Mouse (Mus musculus): Measurements from ENCODE around the gene Trim37.

Gene Trim37

DNA sequence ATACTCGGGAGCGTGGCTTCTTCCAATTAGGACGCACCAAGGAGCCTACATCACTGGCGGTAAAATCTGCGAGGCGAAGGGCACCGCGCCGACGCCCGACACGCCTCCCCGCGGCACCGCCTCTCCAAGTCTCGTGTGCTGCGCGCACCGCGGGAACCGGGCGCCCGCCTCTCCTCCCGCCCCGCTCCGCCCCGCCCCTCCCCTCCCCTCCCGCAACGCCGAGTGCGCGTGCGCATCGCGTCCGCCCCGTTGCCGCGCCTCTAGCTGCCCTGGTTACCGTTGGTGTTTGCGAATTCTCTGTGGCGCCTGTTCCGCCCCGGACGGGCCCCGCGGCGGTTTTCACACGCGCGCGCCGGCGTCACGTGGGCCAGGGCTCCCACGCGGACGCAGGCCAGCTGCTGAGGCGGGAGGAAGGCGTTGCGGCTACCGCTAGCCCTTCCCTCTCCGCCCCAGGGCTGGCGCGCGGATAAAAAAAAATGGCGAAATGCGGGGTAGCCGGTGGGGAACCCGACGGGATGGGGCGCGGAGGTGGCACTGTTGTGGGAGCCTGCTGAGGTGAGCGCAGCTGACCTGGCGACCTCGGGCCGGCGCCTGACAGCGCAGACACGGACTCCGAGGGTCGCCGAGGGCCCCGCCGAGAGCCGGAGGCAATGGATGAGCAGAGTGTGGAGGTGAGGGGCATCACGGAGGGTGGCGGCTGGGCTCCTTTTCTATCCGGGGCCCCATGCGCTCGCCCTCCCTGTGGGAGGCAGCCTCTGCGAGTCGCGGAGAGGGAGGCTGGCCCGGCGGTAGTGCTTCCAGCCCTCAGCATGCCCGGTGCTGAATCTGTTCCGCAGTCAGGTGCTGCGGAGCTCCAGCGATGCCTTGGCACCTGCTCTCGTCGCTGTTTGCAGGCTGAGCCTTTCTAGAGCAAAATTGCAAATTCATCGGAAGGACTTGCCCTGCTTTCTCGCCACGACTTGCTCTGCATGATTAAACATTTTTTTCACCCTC, at the start of gene Trim37:
Gene Trim37, plus strand, starts transcription at position 254 of the 993 bp plus-strand sequence.
- DNase-seq (ENCODE audit: low read depth, low spot score) = peak; percentile 89

DNA sequence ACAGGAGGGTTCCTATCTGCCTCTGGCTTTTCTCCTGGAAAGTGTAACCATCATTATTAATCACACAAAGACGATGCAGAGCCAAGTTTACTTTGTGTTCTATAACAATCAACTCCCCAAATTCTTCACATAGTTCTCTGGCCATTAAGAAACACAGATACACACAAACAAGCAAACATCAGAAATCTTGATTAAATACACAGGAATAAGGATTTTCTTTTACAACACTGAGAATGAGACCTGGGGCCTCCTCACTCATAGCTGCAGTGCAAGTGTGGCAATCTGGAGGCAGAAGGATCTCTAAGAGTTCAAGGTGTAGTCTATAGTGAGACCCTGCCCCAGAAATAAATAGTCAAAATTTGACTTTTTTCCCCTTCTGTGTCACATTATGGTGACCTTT, 43.2 kb upstream of the Trim37 start:
- DNase-seq (ENCODE audit: low read depth, low spot score) = no peak

DNA sequence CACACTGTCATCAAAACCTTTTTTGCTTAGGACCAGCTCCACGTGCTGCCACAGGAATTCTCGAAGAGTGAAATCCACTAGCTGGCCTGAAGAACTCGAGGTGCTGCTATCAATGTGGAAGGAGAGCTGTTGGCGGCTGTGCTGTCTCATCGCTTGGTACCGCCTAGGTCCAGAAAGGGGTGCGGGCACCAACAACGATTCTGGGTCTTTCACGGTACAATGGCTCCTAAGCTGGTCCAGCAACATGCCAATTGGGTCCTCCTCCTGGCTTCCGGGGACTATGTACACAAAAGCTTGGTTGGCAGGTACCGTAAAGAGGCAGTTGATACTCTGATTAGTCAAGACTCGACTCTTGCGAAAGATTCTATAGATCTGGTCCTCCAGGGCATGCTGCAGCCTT, 41.4 kb upstream of the Trim37 start:
- DNase-seq (ENCODE audit: low read depth, low spot score) = no peak

DNA sequence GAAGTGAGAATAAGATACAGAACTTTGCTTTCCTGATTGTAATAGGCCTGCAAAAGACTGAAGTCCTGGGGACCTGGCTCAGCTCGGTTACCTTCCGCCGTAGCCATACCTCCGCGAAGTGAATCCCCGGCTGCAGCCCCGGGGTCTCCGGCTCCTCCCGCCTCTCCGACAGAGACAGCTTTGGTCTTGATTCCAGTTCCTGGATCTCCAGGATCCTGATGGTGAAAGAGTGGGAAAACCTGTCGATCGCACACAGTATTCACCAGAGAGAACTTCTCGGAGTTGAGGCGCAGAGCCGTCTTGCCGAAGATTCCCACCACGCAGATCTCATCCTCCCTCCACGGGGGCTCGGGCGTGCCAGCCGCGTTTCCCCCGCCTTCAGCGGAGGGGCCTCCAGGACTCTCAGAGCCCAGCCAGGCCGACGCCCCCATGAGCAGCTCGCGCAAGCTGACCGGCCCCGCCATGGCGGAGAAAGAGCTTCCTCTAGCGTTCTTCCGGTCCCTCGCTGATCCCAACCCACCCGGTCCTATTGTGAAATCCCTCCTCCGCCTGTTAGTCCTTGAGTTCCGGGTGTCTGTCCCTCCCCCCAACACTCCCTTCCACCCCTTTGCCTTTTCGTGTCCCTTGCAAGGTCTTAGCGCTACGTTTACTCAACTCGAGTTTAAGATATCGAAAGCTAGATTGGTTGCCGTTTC, 40.4 kb upstream of the Trim37 start, which contains the start of gene Smg8:
Gene Smg8, minus strand, starts transcription at position 485 of the 695 bp plus-strand sequence.
- peak; percentile 82 for DNase-seq (ENCODE audit: low read depth, low spot score)

DNA sequence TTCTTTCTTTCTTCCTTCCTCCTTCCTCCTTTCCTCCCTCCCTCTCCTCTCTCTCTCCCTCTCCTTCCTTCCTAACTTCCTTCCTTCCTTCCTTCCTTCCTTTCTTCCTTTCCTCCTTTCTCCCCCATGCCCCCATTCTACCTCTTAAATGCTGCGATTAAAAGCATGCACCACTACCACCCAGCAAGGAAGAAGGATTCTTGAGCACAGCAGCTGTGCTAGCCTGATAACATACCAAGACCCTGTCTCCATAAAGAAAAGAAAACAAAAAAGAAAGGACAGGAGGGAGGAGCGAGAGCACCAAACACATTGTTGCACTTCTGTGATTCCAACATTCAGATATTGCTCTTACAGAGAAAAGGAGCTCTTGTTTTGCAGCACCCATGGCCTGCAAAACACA, 39.7 kb upstream of the Trim37 start:
- no peak for DNase-seq (ENCODE audit: low read depth, low spot score)

DNA sequence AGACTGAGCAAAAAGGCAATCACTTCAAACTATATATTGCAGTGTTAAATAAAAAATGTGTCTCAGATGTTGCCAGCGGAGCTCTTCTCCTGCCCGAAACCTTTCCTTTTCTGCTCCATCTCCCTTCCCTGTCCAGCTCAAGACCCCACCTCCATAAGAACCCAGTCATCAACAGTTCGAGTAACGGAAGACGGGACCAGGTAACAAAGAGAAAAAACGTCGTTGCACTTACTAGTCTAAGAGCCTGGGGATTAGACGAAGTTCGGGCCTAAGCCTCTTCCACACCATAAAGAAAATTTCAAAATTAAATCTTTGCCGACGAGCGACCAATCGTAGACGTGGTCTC, 18.5 kb upstream of the Trim37 start, which contains the start of gene Prr11:
Gene Prr11, minus strand, starts transcription at position 300 of the 346 bp plus-strand sequence.
- DNase-seq (ENCODE audit: low read depth, low spot score) = no peak

DNA sequence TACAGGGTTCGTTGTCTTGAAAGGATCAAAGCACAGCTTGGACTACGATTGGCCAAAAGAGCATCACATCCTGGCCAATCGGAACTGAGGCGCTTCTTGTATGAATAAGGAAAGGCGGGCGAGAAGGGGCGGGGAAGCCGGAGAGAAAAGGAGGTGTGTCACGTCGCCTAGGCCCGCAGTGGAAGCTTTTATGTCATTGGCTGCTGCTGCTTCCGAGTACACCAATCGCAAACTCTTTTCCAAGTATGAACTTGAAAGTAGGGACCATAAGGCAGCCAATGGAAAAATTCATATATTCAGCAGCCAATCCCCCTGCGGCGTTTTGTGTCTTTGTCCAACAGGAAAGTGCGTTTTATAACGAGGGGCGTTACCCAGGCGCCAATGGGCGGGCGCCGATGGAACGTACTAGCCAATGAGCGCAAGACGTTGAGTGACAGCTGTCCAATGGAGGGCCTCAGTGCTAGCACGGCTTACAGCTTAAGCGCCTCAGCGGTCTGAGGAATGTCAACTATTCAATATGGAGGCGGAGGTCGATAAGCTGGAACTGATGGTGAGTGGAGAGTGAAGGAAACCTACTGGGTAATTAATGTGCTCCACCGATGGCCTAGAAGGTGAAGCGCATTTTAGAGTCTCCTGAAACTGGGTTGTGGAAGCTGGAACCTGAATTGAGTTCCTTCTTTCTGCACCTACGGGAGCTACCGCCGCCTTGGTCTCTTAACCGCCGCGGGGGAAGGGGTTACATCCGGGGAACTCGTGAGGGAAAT, 17.9 kb upstream of the Trim37 start, which contains the start of gene Ska2:
Gene Ska2, plus strand, starts transcription at position 480 of the 764 bp plus-strand sequence.
- peak; percentile 100 for DNase-seq (ENCODE audit: low read depth, low spot score)

DNA sequence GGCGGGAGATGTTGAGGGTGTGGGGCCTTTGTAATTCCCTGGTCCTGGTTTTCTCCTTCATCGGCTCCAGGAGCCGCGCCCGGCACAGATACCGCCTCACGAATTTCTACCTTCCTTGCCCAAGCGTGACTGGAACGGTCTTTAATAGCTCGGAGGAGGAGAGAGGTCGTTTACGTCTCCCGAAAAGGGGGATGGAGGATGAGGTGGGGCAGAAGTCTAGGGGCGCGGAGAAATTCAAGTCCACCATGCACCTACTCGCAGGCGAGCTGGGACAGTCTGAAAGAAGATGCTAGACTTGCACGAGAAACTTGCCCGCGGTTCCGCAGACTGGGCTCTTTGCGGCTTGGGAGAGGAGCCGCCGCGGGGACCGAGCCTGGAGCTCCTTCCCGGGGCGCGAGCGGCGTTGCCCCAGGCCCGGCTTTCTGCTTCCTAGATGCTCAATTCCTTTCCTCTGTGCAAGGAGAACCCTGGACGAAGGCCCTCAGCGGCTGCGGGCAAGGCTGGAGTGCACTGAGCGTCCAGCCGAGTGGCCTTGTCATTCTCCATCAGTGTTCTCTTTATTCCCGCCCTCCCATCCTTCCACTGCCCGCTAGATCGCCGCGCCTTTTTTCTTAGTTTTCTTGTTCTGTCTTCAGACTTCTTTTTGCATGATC, 17.2 kb upstream of the Trim37 start:
- DNase-seq (ENCODE audit: low read depth, low spot score) = peak; percentile 36

DNA sequence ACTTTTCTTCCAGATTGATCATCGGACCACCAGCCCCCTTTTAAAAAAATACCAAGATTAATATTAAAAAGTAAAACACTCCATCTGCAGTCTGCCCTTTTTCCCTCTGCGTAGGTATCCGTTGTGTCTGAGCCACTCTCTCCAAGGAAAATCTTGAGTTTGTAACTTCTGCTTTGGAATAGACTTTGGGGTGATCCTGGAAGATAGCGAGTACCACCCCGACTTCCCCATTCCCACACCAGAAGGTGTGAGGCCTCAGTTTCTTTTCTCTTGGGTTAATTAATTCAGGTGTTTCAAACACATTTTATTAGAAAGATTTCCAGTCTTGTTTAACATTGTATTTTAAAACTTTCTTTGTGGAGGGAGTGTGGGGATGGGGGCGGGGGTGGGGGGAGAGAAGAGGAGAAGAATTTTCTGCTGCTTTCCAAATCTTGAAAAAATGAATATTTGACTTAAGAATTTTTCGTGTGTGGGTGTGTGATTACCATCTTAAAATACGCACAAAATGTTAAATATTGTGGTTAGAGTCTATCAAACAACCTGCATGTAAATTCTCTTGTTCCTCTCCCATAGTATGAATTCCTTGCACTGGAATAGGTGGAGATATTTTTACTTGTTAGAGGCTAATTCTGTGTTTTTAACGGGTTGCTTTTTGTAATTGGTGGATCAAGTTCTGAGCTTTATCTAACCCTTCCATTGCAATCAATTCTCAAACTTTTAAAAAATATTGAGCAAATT, 16.5 kb upstream of the Trim37 start:
- no peak for DNase-seq (ENCODE audit: low read depth, low spot score)

DNA sequence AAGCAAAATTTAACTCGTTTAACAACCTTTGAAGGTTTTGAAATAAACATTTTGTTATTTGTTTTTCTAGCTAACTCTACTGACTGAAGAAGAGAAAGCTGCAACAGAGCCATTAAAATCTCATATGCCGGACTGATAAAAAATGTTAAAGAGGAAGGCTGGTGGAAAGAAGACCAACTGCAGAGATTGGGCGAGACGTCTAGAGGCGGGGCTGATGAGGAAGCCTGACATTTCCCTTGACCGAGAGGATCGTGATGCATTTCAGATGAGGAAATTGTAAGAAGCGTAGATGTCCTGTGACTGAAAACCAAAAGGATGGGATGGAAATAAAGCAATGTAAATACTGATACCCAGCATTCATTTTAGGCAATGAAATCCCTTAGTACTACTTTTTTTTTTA, 5.0 kb upstream of the Trim37 start:
- no peak for DNase-seq (ENCODE audit: low read depth, low spot score)

DNA sequence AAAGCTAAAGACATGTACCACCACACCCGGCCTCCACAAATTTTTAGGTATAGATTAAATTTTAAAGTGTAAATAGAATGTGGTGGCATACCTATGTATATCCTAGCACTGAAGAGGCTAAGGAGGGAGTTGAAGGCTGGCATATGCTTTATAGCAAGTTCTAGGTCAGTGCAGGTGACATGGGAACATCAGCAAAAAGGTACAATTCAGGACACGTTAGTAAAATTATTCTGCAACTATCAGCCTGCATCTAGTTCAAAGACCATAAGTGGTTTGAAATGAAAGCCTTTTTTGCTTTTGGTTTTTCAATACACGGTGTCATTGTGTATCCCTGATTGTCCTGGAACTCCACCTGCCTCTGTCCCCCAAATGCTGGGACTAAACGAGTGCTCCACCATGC, 1.3 kb upstream of the Trim37 start:
- no peak for DNase-seq (ENCODE audit: low read depth, low spot score)

DNA sequence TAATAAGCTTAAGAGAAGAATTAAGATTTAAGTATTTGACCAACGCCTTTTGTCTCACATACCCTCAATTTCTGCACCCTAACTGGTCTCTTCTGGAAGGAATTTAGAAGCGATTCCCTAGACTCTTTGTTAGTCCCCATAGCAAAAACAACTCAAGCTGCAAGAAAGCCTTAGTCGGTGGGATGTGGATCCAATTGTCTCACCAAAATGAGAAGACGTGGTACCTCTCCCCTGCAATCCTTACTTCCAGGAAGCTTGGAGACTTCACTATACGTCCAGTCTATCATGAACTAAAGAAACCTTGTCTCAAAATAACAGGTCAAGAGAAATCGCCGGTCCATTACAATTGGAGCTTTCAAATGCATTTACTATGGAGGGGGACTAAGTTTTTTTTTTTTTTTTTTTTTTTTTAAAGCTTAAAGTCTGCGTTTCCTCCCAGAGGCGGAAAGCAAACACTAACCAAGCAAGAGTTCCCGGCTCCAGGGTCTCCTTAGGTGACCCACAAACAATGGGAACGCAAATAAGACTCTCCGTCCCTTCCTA, 525 bp upstream of the Trim37 start:
- no peak for DNase-seq (ENCODE audit: low read depth, low spot score)

DNA sequence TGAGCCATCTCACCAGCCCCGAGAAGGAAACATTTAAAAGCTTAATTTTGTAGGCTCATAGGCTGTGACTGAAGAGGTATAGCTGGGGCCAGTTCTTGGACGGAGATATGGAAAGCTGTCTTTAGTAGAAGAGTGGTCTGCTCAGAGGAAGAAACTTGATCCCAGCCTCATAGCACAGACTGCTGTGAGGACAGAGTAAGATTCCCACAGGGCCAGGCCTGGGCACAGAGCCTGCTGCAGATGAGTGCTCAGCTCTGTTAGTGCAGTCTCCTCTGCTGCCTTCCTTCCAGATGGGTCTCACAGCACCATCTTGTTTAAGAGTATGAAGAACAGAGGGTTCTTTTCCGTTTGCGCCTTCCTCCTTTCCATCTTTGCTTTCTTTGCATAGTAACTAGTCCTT, 9.4 kb downstream of the Trim37 start:
- DNase-seq (ENCODE audit: low read depth, low spot score) = no peak

DNA sequence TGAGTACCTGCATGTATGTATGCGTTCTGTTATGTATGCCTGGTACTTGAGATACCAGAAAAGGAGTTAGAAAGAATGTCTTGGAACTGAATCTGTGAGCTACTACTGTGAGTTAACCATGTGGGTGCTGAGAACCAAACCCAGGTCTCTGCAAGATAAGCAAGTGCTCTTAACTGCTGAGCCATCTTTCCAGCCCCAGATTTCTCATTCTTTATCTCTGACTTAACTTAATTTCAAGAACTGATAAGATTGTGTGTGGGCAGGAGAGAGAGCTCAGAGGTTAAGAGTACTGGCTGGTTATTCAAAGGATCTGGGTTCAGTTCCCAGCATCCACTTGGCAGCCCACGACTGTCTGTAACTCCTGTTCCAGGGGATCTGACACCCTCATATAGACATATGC, 31.1 kb downstream of the Trim37 start:
- no peak for DNase-seq (ENCODE audit: low read depth, low spot score)

DNA sequence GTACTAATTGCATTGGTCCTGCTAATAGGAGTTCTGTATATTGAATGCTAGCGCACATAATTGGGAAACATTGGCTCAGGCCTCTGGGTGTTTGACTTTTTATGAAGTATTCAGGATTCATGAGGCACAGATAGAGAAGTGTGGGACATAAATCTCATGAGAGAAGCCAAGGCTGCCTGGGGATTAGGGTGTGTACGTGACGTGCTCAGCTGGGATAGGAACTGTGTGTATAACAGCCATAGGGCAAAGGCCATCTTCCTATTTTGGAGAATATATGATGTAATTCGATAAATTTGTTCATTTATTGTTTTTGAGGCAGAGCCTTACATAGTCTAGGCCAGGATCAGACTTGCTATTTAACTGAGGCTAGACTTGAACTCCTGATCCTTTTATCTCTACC, 35.8 kb downstream of the Trim37 start:
- no peak for DNase-seq (ENCODE audit: low read depth, low spot score)

DNA sequence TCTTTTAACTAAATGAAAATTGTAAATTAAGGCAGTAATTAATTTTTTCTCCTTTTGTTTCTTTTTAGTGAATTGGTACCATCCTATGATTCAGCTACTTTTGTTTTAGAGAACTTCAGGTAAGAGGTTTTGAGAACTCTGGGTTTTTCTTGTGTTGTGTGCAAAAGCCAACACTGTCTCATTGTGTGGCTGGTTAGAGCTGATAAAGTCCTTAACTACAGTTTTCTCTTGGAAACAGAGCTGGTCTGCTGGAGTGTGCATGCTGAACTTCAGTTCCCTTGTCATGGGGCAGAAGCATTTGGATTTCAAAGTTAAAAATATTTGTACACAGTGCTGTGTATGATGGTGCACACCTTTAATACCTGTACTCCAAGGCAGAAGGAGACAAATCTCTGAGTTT, 36.9 kb downstream of the Trim37 start:
- no peak for DNase-seq (ENCODE audit: low read depth, low spot score)

DNA sequence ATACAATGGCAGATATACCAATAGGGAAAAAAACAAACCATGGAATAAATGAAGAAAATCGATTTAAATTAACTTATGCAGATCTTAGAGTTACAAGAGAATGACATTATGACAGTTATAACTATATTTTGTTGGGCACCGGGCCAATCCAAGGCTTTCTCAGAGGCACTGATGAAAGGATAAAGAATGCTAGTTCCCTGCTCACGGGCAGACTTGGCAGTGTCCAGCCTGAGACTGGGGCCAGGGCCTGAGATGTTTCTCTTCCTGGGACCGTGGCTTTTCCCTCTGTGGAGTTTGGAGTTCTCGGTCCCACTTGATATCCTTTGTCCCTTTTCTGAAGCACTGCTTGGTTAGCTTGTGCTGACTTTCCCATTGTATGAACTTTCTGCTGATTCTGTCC, 46.7 kb downstream of the Trim37 start:
- DNase-seq (ENCODE audit: low read depth, low spot score) = no peak

DNA sequence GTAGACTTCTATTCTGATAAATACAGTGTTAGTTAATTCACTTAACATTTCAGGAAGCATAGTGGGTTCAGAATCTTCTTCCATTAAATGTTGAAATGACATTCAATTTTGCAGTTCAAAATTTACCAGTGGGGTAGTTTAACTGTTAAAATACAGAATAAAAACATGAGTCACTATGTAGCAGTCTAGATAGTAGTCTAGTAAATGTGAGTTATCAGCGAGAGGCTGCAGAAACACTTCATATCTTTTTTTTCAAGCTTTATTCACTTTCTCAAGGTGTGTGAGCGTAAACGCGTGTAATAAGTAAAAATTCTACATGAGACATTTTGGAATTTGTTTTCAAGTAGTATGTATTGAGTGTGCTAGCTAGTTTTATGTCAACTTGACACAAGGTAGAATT, 48.2 kb downstream of the Trim37 start:
- DNase-seq (ENCODE audit: low read depth, low spot score) = no peak

DNA sequence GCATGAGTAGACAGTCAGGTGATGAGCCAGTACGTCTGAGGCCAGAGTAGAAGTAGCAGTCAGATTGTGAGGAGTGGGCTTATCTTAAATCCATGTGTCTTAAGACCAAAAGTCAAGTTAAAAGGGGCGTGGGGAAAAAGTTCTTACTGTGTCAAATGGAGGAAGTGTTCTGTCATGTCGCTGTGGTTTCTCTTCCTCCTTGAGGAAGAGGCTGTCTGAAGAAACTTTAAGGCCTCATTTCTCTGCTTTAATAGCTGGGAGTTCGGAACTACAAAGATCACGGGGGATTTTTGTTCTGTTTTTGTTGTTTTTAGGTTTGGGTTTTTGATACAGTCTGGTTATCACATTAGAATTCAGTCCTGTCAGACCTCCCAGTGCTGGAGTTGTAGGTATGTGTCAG, 85.4 kb downstream of the Trim37 start:
- DNase-seq (ENCODE audit: low read depth, low spot score) = no peak

DNA sequence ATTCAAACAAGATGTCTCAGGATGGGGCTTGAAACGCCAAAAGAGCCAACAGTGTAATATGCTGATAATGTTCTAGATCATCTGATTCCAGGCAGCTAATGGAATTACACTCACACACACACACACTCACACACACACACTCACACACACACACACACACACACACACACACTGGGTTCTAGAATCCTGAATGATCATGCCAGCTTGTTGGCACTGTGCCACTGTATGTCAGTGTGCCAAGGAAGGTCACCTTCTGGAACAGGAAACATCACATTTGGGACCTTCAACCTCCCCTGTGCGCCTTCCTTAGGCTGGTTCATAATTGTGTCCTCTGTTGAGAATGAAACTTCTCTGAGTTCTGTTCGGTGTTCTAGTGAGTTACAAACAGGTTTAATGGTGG, 95.8 kb downstream of the Trim37 start:
- no peak for DNase-seq (ENCODE audit: low read depth, low spot score)

Data from forelimb bud, embryonic 11.5 days (tissue).